Mouse (Mus musculus): ENCODE data around the gene Dgcr6. TPM values are rescaled to one million over a fixed set of nuclear protein-coding genes. Genes with fewer than 3 reads are reported as not detected.

Gene Dgcr6
- polyA plus RNA-seq, 1 experiment from 2014 or later, result 162 TPM

DNA sequence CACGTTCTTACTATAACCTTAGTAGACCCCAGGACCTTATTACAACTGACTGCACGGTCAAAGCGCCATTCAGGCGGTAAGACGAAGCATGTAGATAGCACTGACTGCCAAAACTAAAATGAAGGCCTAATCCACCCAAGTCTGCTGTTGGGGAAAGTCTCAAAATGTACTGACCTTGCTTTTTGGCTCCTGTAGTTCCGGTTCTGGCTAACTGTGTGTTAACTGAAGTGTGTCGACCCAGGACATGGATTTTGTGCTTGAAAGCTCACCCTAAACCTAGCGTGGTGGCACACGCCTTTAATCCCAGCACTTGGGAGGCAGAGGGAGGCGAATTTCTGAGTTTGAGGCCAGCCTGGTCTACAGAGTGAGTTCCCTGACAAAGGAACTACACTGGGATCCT is 7.7 kb upstream of the Dgcr6 start:
- ATAC-seq (ENCODE audit: low FRiP score), result no peak
- Histone ChIP-seq H3K4me3 (replicated peaks) (no peak overlapping the region), H3K9ac (replicated peaks) (no peak overlapping the region), H3K36me3 (no peaks in the 10 kb centered on the region), H3K4me2 (no peak overlapping the region), H3K9me3 (replicated peaks) (no peaks in the 10 kb centered on the region), H3K4me1 (no peaks in the 10 kb centered on the region), H3K27ac (replicated peaks) (no peak overlapping the region), H3K27me3 (replicated peaks) (peaks cover 3% of the 10 kb centered on the region; the same call in 1 of the 2 replicates)
- 89% methylated on average over 10 of the region's 10 CpGs for WGBS

GRCm38 (mm10) chr16:18047660-18048059 is 5.0 kb upstream of the Dgcr6 start:
- H3K4me3 ChIP-seq (replicated peaks), result no peak overlapping the region
- H3K4me1 ChIP-seq, result peaks cover 5% of the 10 kb centered on the region
- peak; percentile 68; the same call in 1 of the 2 replicates for ATAC-seq (ENCODE audit: low FRiP score)
- WGBS, result 4% methylated on average over 3 of the region's 3 CpGs
- no peaks in the 10 kb centered on the region for H3K36me3 ChIP-seq
- H3K27me3 ChIP-seq (replicated peaks), result peaks cover 7% of the 10 kb centered on the region
- no peak overlapping the region for H3K27ac ChIP-seq (replicated peaks)
- H3K9ac ChIP-seq (replicated peaks), result no peak overlapping the region
- no peaks in the 10 kb centered on the region for H3K9me3 ChIP-seq (replicated peaks)
- H3K4me2 ChIP-seq, result no peak overlapping the region

DNA sequence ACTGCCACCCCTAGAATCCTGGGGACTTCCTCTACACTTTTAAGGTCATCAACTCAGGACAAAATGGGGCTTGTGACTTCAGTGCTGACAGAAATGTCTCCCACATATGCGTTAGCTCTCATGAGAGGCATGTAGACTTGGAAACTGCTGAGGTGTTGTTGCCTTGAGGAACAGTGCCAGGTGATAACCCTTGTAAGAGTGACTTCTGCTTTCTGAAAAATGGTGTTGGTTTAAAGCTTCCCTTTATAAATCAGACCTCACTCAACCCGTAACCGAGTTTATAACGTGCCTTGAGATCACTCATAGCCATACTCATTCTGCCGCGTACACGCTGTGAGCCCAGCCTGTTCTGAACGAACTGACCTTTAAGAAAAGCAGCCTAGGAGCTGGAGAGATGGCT is 4.6 kb upstream of the Dgcr6 start:
- no peak for ATAC-seq (ENCODE audit: low FRiP score)
- 74% methylated on average over 8 of the region's 8 CpGs for WGBS

GRCm38 (mm10) chr16:18052322-18052721 is 338 bp upstream of the Dgcr6 start:
- H3K36me3 ChIP-seq, result no peaks in the 10 kb centered on the region
- peaks cover 8% of the 10 kb centered on the region for H3K4me1 ChIP-seq
- H3K4me2 ChIP-seq, result 0 out of 2 replicates have a peak overlapping the region, but pooled peaks have one; percentile 43
- H3K27me3 ChIP-seq (replicated peaks), result peaks cover 4% of the 10 kb centered on the region; the same call in 1 of the 2 replicates
- H3K4me3 ChIP-seq (replicated peaks), result no peak overlapping the region
- peak; percentile 23; the same call in 1 of the 2 replicates for ATAC-seq (ENCODE audit: low FRiP score)
- WGBS, result 63% methylated on average over 7 of the region's 7 CpGs
- H3K27ac ChIP-seq (replicated peaks), result no peak overlapping the region
- peak overlapping the region; percentile 15; the same call in 1 of the 2 replicates for H3K9ac ChIP-seq (replicated peaks)
- H3K9me3 ChIP-seq (replicated peaks), result no peaks in the 10 kb centered on the region

More for the DNA sequence above, 4.6 kb upstream of the Dgcr6 start:
- no peak overlapping the region for H3K4me3 ChIP-seq (replicated peaks)
- H3K4me1 ChIP-seq, result peaks cover 8% of the 10 kb centered on the region
- H3K9me3 ChIP-seq (replicated peaks), result no peaks in the 10 kb centered on the region
- no peaks in the 10 kb centered on the region for H3K36me3 ChIP-seq
- no peak overlapping the region for H3K4me2 ChIP-seq
- no peak overlapping the region for H3K9ac ChIP-seq (replicated peaks)
- no peak overlapping the region for H3K27ac ChIP-seq (replicated peaks)
- peaks cover 7% of the 10 kb centered on the region for H3K27me3 ChIP-seq (replicated peaks)

DNA sequence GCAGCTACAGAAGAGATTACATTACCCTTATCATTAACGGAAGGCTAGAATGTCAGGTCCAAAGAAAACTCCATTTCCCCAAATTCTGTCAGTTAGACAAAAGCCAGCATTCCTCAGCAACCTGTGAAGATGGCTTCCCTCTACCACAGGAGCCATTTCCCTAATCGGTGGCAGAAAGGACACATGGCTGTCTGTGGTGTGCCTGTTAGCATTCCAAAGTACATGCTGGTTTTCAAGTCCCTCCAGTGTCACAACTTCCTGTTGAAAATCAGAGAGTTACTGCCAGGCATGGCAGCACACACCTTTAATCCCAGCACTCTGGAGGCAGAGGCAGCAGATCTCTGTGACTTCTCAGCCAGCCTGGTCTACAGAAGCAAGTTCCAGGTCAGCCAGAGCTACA is 3.6 kb downstream of the Dgcr6 start:
- H3K9ac ChIP-seq (replicated peaks), result no peak overlapping the region
- peaks cover 4% of the 10 kb centered on the region; the same call in 1 of the 2 replicates for H3K27me3 ChIP-seq (replicated peaks)
- no peak overlapping the region for H3K27ac ChIP-seq (replicated peaks)
- no peaks in the 10 kb centered on the region for H3K9me3 ChIP-seq (replicated peaks)
- H3K4me1 ChIP-seq, result peaks cover 8% of the 10 kb centered on the region
- no peak overlapping the region for H3K4me2 ChIP-seq
- no peak overlapping the region for H3K4me3 ChIP-seq (replicated peaks)
- WGBS, result 74% methylated on average over 2 of the region's 2 CpGs
- ATAC-seq (ENCODE audit: low FRiP score), result no peak
- no peaks in the 10 kb centered on the region for H3K36me3 ChIP-seq

DNA sequence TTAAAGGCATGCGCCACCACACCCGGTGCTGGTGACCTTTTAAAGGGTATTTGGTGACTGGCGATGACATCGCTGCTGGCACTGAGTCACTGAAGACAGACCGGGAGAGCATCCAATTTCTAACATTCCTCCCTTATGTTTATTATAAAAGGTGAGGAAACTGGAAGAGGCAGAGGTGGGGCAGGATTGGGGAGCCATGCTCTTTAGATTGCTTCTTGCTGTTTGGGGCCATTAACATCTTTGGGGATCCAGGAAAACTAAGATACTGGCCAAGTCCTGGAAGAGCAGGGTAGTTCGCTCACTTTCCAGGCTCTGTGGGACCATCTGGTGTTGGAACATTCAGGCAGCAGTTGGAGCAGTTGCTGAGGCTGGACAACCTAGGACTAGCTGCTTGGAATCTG is 5.7 kb downstream of the Dgcr6 start:
- 86% methylated on average over 6 of the region's 6 CpGs for WGBS

GRCm38 (mm10) chr16:18059243-18059642 is 6.6 kb downstream of the Dgcr6 start:
- H3K27me3 ChIP-seq (replicated peaks), result 0 out of 2 replicates have a peak, but pooled peaks cover 4% of the 10 kb centered on the region
- no peak overlapping the region for H3K4me3 ChIP-seq (replicated peaks)
- H3K4me1 ChIP-seq, result no peaks in the 10 kb centered on the region
- no peak for ATAC-seq (ENCODE audit: low FRiP score)
- no peaks in the 10 kb centered on the region for H3K9me3 ChIP-seq (replicated peaks)
- H3K9ac ChIP-seq (replicated peaks), result no peak overlapping the region
- no peak overlapping the region for H3K4me2 ChIP-seq
- H3K36me3 ChIP-seq, result no peaks in the 10 kb centered on the region
- H3K27ac ChIP-seq (replicated peaks), result no peak overlapping the region
- WGBS, result 78% methylated on average over 10 of the region's 10 CpGs

More for the DNA sequence above, 5.7 kb downstream of the Dgcr6 start:
- no peaks in the 10 kb centered on the region for H3K4me1 ChIP-seq
- 0 out of 2 replicates have a peak, but pooled peaks cover 4% of the 10 kb centered on the region for H3K27me3 ChIP-seq (replicated peaks)
- no peaks in the 10 kb centered on the region for H3K9me3 ChIP-seq (replicated peaks)
- H3K36me3 ChIP-seq, result no peaks in the 10 kb centered on the region
- no peak for ATAC-seq (ENCODE audit: low FRiP score)
- H3K4me3 ChIP-seq (replicated peaks), result no peak overlapping the region
- no peak overlapping the region for H3K4me2 ChIP-seq
- H3K27ac ChIP-seq (replicated peaks), result no peak overlapping the region
- H3K9ac ChIP-seq (replicated peaks), result no peak overlapping the region

- Histone ChIP-seq H3K4me3 (replicated peaks) (no peak overlapping the region), H3K4me1 (peaks cover 4% of the 10 kb centered on the region), H3K36me3 (no peaks in the 10 kb centered on the region), H3K4me2 (no peak overlapping the region), H3K27me3 (replicated peaks) (0 out of 2 replicates have a peak, but pooled peaks cover 4% of the 10 kb centered on the region), H3K9me3 (replicated peaks) (no peaks in the 10 kb centered on the region), H3K27ac (replicated peaks) (no peak overlapping the region), H3K9ac (replicated peaks) (no peak overlapping the region)
- ATAC-seq (ENCODE audit: low FRiP score), result no peak
- 78% methylated on average over 11 of the region's 11 CpGs for WGBS
These were observed 8.5 kb downstream of the Dgcr6 start for GRCm38 (mm10) chr16:18061201-18061600.

GRCm38 (mm10) chr16:18066060-18067009 is 13.7 kb downstream of the Dgcr6 start:
- peaks cover 35% of the 10 kb centered on the region for H3K4me1 ChIP-seq

GRCm38 (mm10) chr16:18068653-18069376 is 16.2 kb downstream of the Dgcr6 start:
- peak overlapping the region; percentile 82 for H3K4me2 ChIP-seq
- 72% methylated on average over 8 of the region's 8 CpGs for WGBS

More at GRCm38 (mm10) chr16:18066060-18067009, 13.7 kb downstream of the Dgcr6 start:
- H3K9ac ChIP-seq (replicated peaks), result peak overlapping the region; percentile 95
- H3K36me3 ChIP-seq, result peaks cover 24% of the 10 kb centered on the region
- H3K27me3 ChIP-seq (replicated peaks), result 0 out of 2 replicates have a peak, but pooled peaks cover 4% of the 10 kb centered on the region
- H3K9me3 ChIP-seq (replicated peaks), result no peaks in the 10 kb centered on the region
- ATAC-seq (ENCODE audit: low FRiP score), result peak; percentile 98
- H3K4me3 ChIP-seq (replicated peaks), result peak overlapping the region; percentile 83
- under 1% methylated on average over 81 of the region's 81 CpGs for WGBS
- H3K27ac ChIP-seq (replicated peaks), result peak overlapping the region; percentile 95
- H3K4me2 ChIP-seq, result peak overlapping the region; percentile 82

GRCm38 (mm10) chr16:18070798-18071197 is 18.1 kb downstream of the Dgcr6 start:
- Histone ChIP-seq H3K27me3 (replicated peaks) (no peaks in the 10 kb centered on the region), H3K9ac (replicated peaks) (0 out of 2 replicates have a peak overlapping the region, but pooled peaks have one; percentile 14), H3K4me1 (peaks cover 32% of the 10 kb centered on the region), H3K36me3 (peaks cover 40% of the 10 kb centered on the region), H3K4me2 (no peak overlapping the region), H3K9me3 (replicated peaks) (no peaks in the 10 kb centered on the region), H3K27ac (replicated peaks) (no peak overlapping the region), H3K4me3 (replicated peaks) (no peak overlapping the region)
- WGBS, result 92% methylated on average over 5 of the region's 5 CpGs
- ATAC-seq (ENCODE audit: low FRiP score), result no peak

More at GRCm38 (mm10) chr16:18068653-18069376, 16.2 kb downstream of the Dgcr6 start:
- no peaks in the 10 kb centered on the region for H3K9me3 ChIP-seq (replicated peaks)
- peaks cover 40% of the 10 kb centered on the region for H3K36me3 ChIP-seq
- no peak overlapping the region for H3K27ac ChIP-seq (replicated peaks)
- no peaks in the 10 kb centered on the region for H3K27me3 ChIP-seq (replicated peaks)
- H3K4me3 ChIP-seq (replicated peaks), result no peak overlapping the region
- peaks cover 35% of the 10 kb centered on the region for H3K4me1 ChIP-seq
- no peak for ATAC-seq (ENCODE audit: low FRiP score)
- H3K9ac ChIP-seq (replicated peaks), result no peak overlapping the region; the same call in 1 of the 2 replicates
